Mouse (Mus musculus): ENCODE measurements at regions not wholly inside any gene's neighbourhood (a gene's known extent, or its start where the extent isn't known, plus 50 kb on each side); places are given as distances from the start of the nearest gene placed in this dataset.

GRCm38 (mm10) chr12:64273730-64274129 lies 200.8 kb downstream of the Fscb start:
- no peak for DNase-seq (ENCODE audit: low spot score in 2 of 2)

DNA sequence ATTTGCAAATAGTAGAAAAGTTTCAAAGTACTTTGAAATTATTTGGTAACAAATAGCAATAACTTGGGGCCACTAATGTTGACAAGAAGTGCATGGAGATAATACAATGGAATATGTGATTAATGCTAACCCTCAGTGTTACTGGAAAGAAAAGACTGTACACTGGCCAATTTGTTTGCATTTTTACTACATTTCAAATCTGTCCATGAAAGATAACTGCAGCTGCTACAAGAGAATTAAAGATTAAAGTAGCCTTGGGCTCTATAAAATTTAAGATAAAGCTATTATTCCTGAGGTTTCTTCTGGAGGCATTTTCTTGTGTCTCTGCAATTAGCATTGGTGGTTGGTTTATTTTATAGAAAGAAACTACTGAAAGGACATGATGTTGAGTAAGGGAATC lies 208.4 kb downstream of the Fscb start:
- DNase-seq (ENCODE audit: low spot score in 2 of 2), result no peak

DNA sequence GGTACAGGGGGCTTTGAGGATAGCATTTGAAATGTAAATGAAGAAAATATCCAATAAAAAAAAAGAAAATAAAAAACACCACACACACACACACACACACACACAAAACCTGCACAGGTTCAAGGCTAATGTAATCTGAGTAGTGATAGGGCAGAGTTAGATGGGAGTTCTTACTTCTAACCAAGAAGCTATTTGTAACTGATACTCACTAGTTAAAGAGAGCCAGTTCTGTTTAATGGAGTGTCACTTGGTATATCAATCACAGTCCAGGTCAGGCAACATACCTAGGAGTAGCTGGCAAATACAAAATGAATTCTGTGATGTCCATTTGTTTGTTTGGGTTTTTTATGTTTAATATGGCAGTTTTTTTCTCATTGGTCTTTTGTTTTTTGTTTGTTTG lies 219.5 kb downstream of the Fscb start:
- no peak for DNase-seq (ENCODE audit: low spot score in 2 of 2)

- DNase-seq (ENCODE audit: low spot score in 2 of 2), result no peak
These were observed 224.5 kb downstream of the Fscb start for GRCm38 (mm10) chr12:64249974-64250373.

DNA sequence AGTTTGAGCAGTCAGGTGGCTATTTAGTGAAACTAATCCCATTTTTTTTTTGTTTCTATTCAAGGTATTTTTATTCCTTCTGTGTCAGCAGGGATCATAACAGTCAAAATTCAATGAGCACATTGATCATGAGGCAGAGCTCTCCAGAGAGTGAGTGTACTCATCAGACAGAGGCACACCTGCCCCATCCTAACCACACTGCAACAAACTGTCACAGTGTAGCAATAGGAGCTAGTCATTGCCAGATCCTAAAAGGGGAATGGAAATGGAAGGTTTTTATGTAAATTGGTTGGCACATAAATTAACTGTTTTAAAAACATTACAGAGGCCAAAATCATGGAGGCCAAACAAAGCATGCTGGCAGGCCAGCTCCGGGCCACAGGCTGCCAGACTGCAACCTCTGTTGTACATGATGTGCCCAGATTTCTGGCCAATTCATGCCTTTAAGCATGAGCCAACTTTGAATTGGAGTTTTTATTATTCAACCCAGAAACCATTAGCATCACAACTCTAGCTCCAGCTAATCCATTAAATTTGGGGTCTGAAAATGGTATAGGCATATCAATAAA lies 244.9 kb downstream of the Fscb start:
- peak in 1 of 2 experiments; percentile 8 for DNase-seq (ENCODE audit: low spot score in 2 of 2)

- DNase-seq (ENCODE audit: low spot score in 2 of 2), result no peak
These were observed 258.1 kb downstream of the Fscb start for GRCm38 (mm10) chr12:64216409-64216808.

DNA sequence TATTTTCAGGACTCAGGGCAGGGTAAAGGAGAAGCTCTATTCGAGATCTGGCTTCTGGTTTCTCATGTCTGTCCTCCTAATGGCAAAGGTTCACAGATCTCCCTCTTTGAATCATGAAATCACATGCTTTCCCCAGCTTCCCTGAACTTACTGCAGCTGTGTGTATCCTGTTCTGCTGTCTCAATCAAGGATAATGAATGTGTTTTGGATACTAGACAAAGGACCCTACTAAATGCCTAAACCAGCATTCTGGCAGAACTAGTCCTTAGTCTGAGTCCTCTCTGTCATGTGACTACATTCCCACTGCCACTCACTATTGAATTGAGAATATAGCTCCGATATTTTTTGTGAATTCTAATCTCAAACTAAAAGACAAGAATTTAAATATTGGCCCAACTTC lies 276.1 kb downstream of the Fscb start:
- no peak for DNase-seq (ENCODE audit: low spot score in 2 of 2)

Measured in left cerebral cortex, adult 8-10 months (tissue).